Mouse (Mus musculus) MEL (cell line): ENCODE results near the gene Camta1.

ENCODE experiments used
- CHD1 ChIP-seq: IDR thresholded peaks from 2 replicates; pipeline ENCODE4 v1.6.1; 2012; ENCODE audit warnings: low read depth, mild to moderate bottlenecking, inconsistent platforms, low read length, improper control_type of control experiment
- CTCF ChIP-seq, 3 experiments: IDR thresholded peaks in 2 of 3; conservative IDR thresholded peaks in 1 of 3; 2 replicates each; pipeline ENCODE4 v1.5.1; 2011 to 2012; ENCODE audit warnings: low read length in 3 of 3, low read depth in 2 of 3, mild to moderate bottlenecking in 2 of 3, improper control_type of control experiment in 1 of 3, inconsistent platforms in 1 of 3, mixed read lengths in 1 of 3, moderate library complexity in 1 of 3; ENCODE audit not compliant: control insufficient read depth in 1 of 3, insufficient read depth in 1 of 3, poor library complexity in 1 of 3, severe bottlenecking in 1 of 3
- GABPA ChIP-seq: IDR thresholded peaks from 2 replicates; pipeline ENCODE4 v1.6.1; 2012; ENCODE audit warnings: low read depth, mild to moderate bottlenecking, inconsistent platforms, low read length, improper control_type of control experiment, moderate library complexity
- POLR2A ChIP-seq, 2 experiments: IDR thresholded peaks; 2 replicates each; pipeline ENCODE4 v1.6.1; 2011 to 2012; ENCODE audit warnings: low read length in 2 of 2, mild to moderate bottlenecking in 2 of 2, control low read depth in 1 of 2, improper control_type of control experiment in 1 of 2, low read depth in 1 of 2, moderate library complexity in 1 of 2; ENCODE audit not compliant: control insufficient read depth in 1 of 2, insufficient read depth in 1 of 2, poor library complexity in 1 of 2
- SMC3 ChIP-seq: IDR thresholded peaks from 2 replicates; pipeline ENCODE4 v1.6.1; 2011; ENCODE audit warnings: low read depth, low read length, improper control_type of control experiment
- USF1 ChIP-seq: IDR thresholded peaks from 2 replicates; pipeline ENCODE4 v1.6.1; 2014; ENCODE audit warnings: low read depth, mild to moderate bottlenecking, inconsistent platforms, low read length, improper control_type of control experiment, moderate library complexity

GRCm38 (mm10) chr4:151756400-151756799 lies 105.3 kb downstream of the Camta1 start:
- no peak for TF ChIP-seq USF1
- no peak for TF ChIP-seq POLR2A (IDR thresholded peaks at IDR 0.05; ENCODE audit: control insufficient read depth in 1 of 2, insufficient read depth in 1 of 2, low read depth in 1 of 2, low read length in 2 of 2, poor library complexity in 1 of 2)
- no peak for TF ChIP-seq SMC3
- TF ChIP-seq GABPA, result no peak
- TF ChIP-seq CHD1, result no peak
- TF ChIP-seq CTCF (IDR thresholded peaks at IDR 0.05 in 2 of 3, conservative IDR thresholded peaks at IDR 0.05 in 1 of 3; ENCODE audit: control insufficient read depth in 1 of 3, insufficient read depth in 1 of 3, low read depth in 2 of 3, low read length in 3 of 3, poor library complexity in 1 of 3, severe bottlenecking in 1 of 3), result no peak
